Mouse (Mus musculus): Measurements from ENCODE around the gene Rin3. TPM values are rescaled to one million over a fixed set of nuclear protein-coding genes. Genes with fewer than 3 reads are reported as not detected.

The Rin3 gene
- polyA plus RNA-seq, 1 experiment from 2014 or later, result 2.9 TPM

- Histone ChIP-seq H3K4me2 (replicated peaks; ENCODE audit: low read depth) (no peak overlapping the region), H3K27ac (replicated peaks) (no peak overlapping the region), H3K27me3 (ENCODE audit: control insufficient read depth, insufficient read depth, low read length) (no peaks in the 10 kb centered on the region), H3K4me3 (ENCODE audit: low read depth, low read length) (no peak overlapping the region), H3K36me3 (ENCODE audit: control insufficient read depth, insufficient read depth, low read length) (peaks cover 2% of the 10 kb centered on the region; the same call in 1 of the 2 replicates), H3K9ac (ENCODE audit: low read length) (no peak overlapping the region), H3K4me1 (replicated peaks; ENCODE audit: control insufficient read depth, insufficient read depth) (no peaks in the 10 kb centered on the region), H3K9me3 (ENCODE audit: control insufficient read depth, low read length) (no peaks in the 10 kb centered on the region)
- no peak for TF ChIP-seq CTCF (IDR thresholded peaks at IDR 0.05; ENCODE audit: low read depth)
- TF ChIP-seq EP300 (optimal IDR thresholded peaks at IDR 0.05), result no peak
- DNase-seq (ENCODE audit: low spot score), result no peak
- no peak for ATAC-seq (ENCODE audit: low FRiP score, low TSS enrichment)
- 43% methylated on average over 8 of the region's 8 CpGs for WGBS
Observed at GRCm38 (mm10) chr12:102390042-102390441, 107.2 kb downstream of the Rin3 start.

GRCm38 (mm10) chr12:102391109-102391508, 108.3 kb downstream of the Rin3 start:
- WGBS, result 84% methylated on average over 2 of the region's 2 CpGs
- Histone ChIP-seq H3K27me3 (ENCODE audit: control insufficient read depth, insufficient read depth, low read length) (no peaks in the 10 kb centered on the region), H3K9me3 (ENCODE audit: control insufficient read depth, low read length) (no peaks in the 10 kb centered on the region), H3K4me3 (ENCODE audit: low read depth, low read length) (no peak overlapping the region), H3K36me3 (ENCODE audit: control insufficient read depth, insufficient read depth, low read length) (peaks cover 2% of the 10 kb centered on the region; the same call in 1 of the 2 replicates), H3K27ac (replicated peaks) (no peak overlapping the region), H3K4me1 (replicated peaks; ENCODE audit: control insufficient read depth, insufficient read depth) (no peaks in the 10 kb centered on the region), H3K4me2 (replicated peaks; ENCODE audit: low read depth) (no peak overlapping the region), H3K9ac (ENCODE audit: low read length) (no peak overlapping the region)
- TF ChIP-seq CTCF (IDR thresholded peaks at IDR 0.05; ENCODE audit: low read depth) (no peak), EP300 (optimal IDR thresholded peaks at IDR 0.05) (no peak)
- ATAC-seq (ENCODE audit: low FRiP score, low TSS enrichment), result no peak
- DNase-seq (ENCODE audit: low spot score), result no peak

GRCm38 (mm10) chr12:102391982-102392381, 109.1 kb downstream of the Rin3 start:
- TF ChIP-seq EP300 (optimal IDR thresholded peaks at IDR 0.05), result no peak
- TF ChIP-seq CTCF (IDR thresholded peaks at IDR 0.05; ENCODE audit: low read depth), result peak; percentile 78
- H3K4me3 ChIP-seq (ENCODE audit: low read depth, low read length), result no peak overlapping the region
- H3K9me3 ChIP-seq (ENCODE audit: control insufficient read depth, low read length), result no peaks in the 10 kb centered on the region
- H3K27me3 ChIP-seq (ENCODE audit: control insufficient read depth, insufficient read depth, low read length), result no peaks in the 10 kb centered on the region
- peaks cover 2% of the 10 kb centered on the region; the same call in 1 of the 2 replicates for H3K36me3 ChIP-seq (ENCODE audit: control insufficient read depth, insufficient read depth, low read length)
- no peak overlapping the region for H3K9ac ChIP-seq (ENCODE audit: low read length)
- DNase-seq (ENCODE audit: low spot score) (peak; percentile 52), ATAC-seq (ENCODE audit: low FRiP score, low TSS enrichment) (0 out of 2 replicates have a peak, but pooled peaks have one; percentile 17)
- H3K4me2 ChIP-seq (replicated peaks; ENCODE audit: low read depth), result no peak overlapping the region
- H3K4me1 ChIP-seq (replicated peaks; ENCODE audit: control insufficient read depth, insufficient read depth), result no peaks in the 10 kb centered on the region
- 70% methylated on average over 4 of the region's 4 CpGs for WGBS
- no peak overlapping the region for H3K27ac ChIP-seq (replicated peaks)

- no peaks in the 10 kb centered on the region for H3K4me1 ChIP-seq (replicated peaks; ENCODE audit: control insufficient read depth, insufficient read depth)
- WGBS, result 90% methylated on average over 7 of the region's 7 CpGs
- H3K4me2 ChIP-seq (replicated peaks; ENCODE audit: low read depth), result no peak overlapping the region
- DNase-seq (ENCODE audit: low spot score) (no peak), ATAC-seq (ENCODE audit: low FRiP score, low TSS enrichment) (no peak)
- no peak overlapping the region for H3K4me3 ChIP-seq (ENCODE audit: low read depth, low read length)
- no peak overlapping the region for H3K9ac ChIP-seq (ENCODE audit: low read length)
- no peak for TF ChIP-seq EP300 (optimal IDR thresholded peaks at IDR 0.05)
- peaks cover 2% of the 10 kb centered on the region; the same call in 1 of the 2 replicates for H3K36me3 ChIP-seq (ENCODE audit: control insufficient read depth, insufficient read depth, low read length)
- no peaks in the 10 kb centered on the region for H3K27me3 ChIP-seq (ENCODE audit: control insufficient read depth, insufficient read depth, low read length)
- no peaks in the 10 kb centered on the region for H3K9me3 ChIP-seq (ENCODE audit: control insufficient read depth, low read length)
- no peak overlapping the region for H3K27ac ChIP-seq (replicated peaks)
Observed at GRCm38 (mm10) chr12:102394496-102394895, 111.6 kb downstream of the Rin3 start.

GRCm38 (mm10) chr12:102395537-102395936, 112.7 kb downstream of the Rin3 start:
- DNase-seq (ENCODE audit: low spot score) (no peak), ATAC-seq (ENCODE audit: low FRiP score, low TSS enrichment) (no peak)
- peaks cover 2% of the 10 kb centered on the region; the same call in 1 of the 2 replicates for H3K36me3 ChIP-seq (ENCODE audit: control insufficient read depth, insufficient read depth, low read length)
- H3K4me3 ChIP-seq (ENCODE audit: low read depth, low read length), result no peak overlapping the region
- no peaks in the 10 kb centered on the region for H3K4me1 ChIP-seq (replicated peaks; ENCODE audit: control insufficient read depth, insufficient read depth)
- H3K9me3 ChIP-seq (ENCODE audit: control insufficient read depth, low read length), result no peaks in the 10 kb centered on the region
- no peak overlapping the region for H3K9ac ChIP-seq (ENCODE audit: low read length)
- H3K27ac ChIP-seq (replicated peaks), result no peak overlapping the region
- WGBS, result 70% methylated on average over 9 of the region's 9 CpGs
- H3K27me3 ChIP-seq (ENCODE audit: control insufficient read depth, insufficient read depth, low read length), result no peaks in the 10 kb centered on the region
- TF ChIP-seq EP300 (optimal IDR thresholded peaks at IDR 0.05) (no peak), CTCF (IDR thresholded peaks at IDR 0.05; ENCODE audit: low read depth) (no peak)
- H3K4me2 ChIP-seq (replicated peaks; ENCODE audit: low read depth), result no peak overlapping the region

GRCm38 (mm10) chr12:102395998-102396991, 113.4 kb downstream of the Rin3 start:
- H3K27ac ChIP-seq (replicated peaks), result no peak overlapping the region
- no peaks in the 10 kb centered on the region for H3K4me1 ChIP-seq (replicated peaks; ENCODE audit: control insufficient read depth, insufficient read depth)
- H3K27me3 ChIP-seq (ENCODE audit: control insufficient read depth, insufficient read depth, low read length), result no peaks in the 10 kb centered on the region
- no peak for TF ChIP-seq EP300 (optimal IDR thresholded peaks at IDR 0.05)
- no peak for TF ChIP-seq CTCF (IDR thresholded peaks at IDR 0.05; ENCODE audit: low read depth)
- 31% methylated on average over 19 of the region's 19 CpGs for WGBS
- no peak overlapping the region for H3K9ac ChIP-seq (ENCODE audit: low read length)
- no peak overlapping the region for H3K4me3 ChIP-seq (ENCODE audit: low read depth, low read length)
- DNase-seq (ENCODE audit: low spot score), result peak; percentile 24
- no peak overlapping the region for H3K4me2 ChIP-seq (replicated peaks; ENCODE audit: low read depth)
- peak; percentile 58; the same call in 1 of the 2 replicates for ATAC-seq (ENCODE audit: low FRiP score, low TSS enrichment)
- no peaks in the 10 kb centered on the region for H3K36me3 ChIP-seq (ENCODE audit: control insufficient read depth, insufficient read depth, low read length)
- no peaks in the 10 kb centered on the region for H3K9me3 ChIP-seq (ENCODE audit: control insufficient read depth, low read length)
